18 mouse cellular contexts compared by ENCODE assay signal in genomic region chr3:159069957-159070684, GRCm38 (mm10).
"Had no signal": no experiment of that assay in that cellular context is flagged by ENCODE, and none has a peak within 500 bp of the region (broad histone marks: within the 10 kb centered on the region; RNA-seq: fewer than 3 reads in every experiment).

No protein-coding gene starts in this region.

- ATAC-seq: midbrain, embryonic 16.5 days had no signal

- H3K9ac ChIP-seq: liver, embryonic 15.5 days; lung, embryonic 15.5 days; midbrain, embryonic 12.5 days; neural tube, embryonic 13.5 days; stomach, embryonic 15.5 days had no signal

- H3K36me3 ChIP-seq: liver, embryonic 15.5 days; lung, embryonic 15.5 days; midbrain, embryonic 12.5 days; neural tube, embryonic 13.5 days; stomach, embryonic 15.5 days had no signal

- H3K4me2 ChIP-seq: liver, embryonic 11.5 days; liver, embryonic 15.5 days; lung, embryonic 15.5 days; midbrain, embryonic 12.5 days; neural tube, embryonic 13.5 days; stomach, embryonic 15.5 days had no signal

- DNase-seq: kidney, postnatal 36 days; layer of hippocampus, adult 9-11 months; layer of hippocampus, postnatal 36 days; lung, postnatal 14 days; retina, postnatal 1 day; right cerebral cortex, postnatal 4 days; spleen, adult 18-20 months; thymus, adult 2 months; thymus, postnatal 25 days had no signal

- H3K9me3 ChIP-seq: liver, embryonic 15.5 days; lung, embryonic 15.5 days; megakaryocyte, embryonic 14.5 days; midbrain, embryonic 12.5 days; neural tube, embryonic 13.5 days; stomach, embryonic 15.5 days had no signal

- H3K4me1 ChIP-seq: liver, embryonic 15.5 days; lung, embryonic 15.5 days; megakaryocyte, embryonic 14.5 days; midbrain, embryonic 12.5 days; neural tube, embryonic 13.5 days; stomach, embryonic 15.5 days had no signal

- H3K27me3 ChIP-seq: liver, embryonic 15.5 days; lung, embryonic 15.5 days; megakaryocyte, embryonic 14.5 days; midbrain, embryonic 12.5 days; neural tube, embryonic 13.5 days; stomach, embryonic 15.5 days had no signal

- H3K4me3 ChIP-seq: liver, embryonic 15.5 days; lung, embryonic 15.5 days; megakaryocyte, embryonic 14.5 days; midbrain, embryonic 12.5 days; neural tube, embryonic 13.5 days; stomach, embryonic 15.5 days had no signal

- H3K27ac ChIP-seq: liver, embryonic 15.5 days; lung, embryonic 15.5 days; macrophage; midbrain, embryonic 12.5 days; neural tube, embryonic 13.5 days; stomach, embryonic 15.5 days had no signal
